Mouse (Mus musculus): ENCODE data around the gene Cacnb1.

Cacnb1 gene

DNA sequence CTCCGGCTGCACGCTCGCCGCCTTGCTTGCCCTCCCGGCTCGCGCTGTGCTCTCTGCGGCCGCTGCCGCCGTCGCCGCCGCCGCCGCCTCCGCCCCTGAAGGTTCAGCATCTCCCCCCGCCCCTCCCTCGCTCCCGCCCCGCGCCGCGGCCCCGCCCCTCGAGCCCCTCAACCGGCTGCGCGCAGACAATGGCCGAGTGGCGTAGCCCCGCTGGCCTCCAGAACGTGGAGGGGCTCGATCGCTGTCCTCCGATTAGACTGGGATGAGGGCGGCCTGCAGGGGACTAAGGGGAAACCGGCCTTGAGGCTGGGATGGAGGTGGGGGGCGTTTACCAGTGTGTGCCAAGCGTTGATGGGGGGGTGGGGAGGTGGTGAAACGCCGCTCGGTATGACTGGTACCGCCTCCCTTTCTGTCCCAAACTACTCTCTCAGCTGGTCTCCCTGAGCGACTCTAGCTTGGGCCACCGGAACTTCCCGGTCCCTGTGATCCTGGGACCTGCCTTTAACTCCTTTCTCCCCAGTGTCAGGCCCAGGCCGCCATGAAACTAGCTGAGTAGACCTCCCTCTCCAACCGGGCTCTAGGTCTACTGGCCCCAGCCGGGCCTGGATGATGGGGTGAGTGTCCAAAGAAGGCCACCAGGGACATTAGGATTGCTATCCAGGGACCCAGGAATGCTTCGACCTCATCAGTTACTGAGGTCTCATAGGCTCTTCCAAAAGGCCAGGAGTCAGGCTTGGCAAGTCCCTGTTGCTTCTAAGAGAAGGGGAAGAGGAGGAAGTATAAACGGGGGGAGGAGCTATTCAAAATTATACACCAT, at the start of gene Cacnb1:
Gene Cacnb1, minus strand, starts transcription at position 480 of the 817 bp plus-strand sequence.
- DNase-seq: peak; percentile 64 to 75

DNA sequence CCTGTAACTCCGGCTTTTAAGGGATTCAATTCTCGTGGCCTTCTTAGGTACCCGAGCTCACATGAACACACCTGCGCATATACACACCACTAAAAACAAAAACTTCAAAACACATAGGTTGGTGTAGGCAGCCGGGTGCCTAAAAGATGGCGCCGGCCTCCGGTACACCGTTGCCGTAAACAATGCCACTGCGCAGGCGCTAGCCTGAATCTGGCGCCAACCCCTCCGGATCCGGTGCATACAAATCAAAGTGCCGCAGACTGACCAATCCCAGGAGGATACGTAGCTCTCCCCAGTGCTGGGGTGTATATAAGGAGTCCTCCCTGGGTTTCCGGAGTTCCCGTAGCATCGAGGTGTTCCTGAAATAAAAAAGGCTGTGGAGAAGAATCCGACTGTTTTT, 44.4 kb upstream of the Cacnb1 start:
- no peak for DNase-seq

DNA sequence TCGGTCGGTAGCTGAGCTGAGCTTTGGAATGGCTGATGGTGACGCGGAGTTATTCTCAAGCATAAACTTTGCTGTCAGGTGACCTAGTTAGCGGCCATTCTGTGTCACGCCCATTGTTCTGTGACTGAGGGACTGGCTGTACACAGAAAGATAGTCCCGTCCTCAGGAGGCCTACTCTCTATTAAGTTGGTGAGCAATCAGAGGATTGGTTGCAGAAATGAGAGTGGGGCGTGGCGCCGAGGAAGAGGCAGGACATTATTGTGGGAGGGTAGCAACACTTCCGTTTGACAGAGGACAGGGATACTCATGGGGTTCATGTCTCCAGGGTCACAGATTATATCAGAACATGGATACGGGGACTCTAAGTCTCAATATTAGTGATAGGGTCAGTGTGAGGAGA, 43.4 kb upstream of the Cacnb1 start:
- no peak for DNase-seq

DNA sequence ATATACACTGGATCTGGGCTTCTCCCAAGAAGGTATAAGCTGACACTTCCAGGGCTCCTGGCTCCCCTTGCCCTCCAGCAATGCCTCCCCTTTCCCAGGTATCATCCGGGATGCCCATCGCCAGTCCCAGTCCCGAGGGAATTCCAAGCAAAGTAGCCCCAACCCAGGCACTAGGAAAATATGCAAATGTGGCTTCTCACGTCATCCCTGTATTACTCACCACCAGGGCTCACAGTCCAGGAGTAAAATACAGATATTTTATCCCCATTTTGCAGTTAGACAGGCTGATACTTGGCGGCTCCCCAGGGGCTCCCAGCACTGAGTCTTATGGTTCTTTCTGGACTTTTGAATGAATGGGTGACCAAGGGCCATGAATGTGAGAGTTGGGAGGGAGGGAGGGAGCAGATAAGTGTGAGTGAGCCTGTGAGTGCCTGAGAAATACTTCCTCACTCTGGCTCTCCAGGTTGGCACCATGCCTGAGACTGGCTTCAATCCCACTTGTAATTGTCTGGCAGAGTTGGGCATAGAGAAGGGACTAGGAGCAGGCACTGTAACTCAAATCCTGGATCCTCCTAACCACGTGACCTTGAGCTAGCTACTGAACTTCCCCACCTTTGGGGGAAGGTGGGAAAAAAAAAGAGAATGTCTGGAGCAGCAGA, 39.2 kb upstream of the Cacnb1 start:
- peak; percentile 39 to 48 for DNase-seq

DNA sequence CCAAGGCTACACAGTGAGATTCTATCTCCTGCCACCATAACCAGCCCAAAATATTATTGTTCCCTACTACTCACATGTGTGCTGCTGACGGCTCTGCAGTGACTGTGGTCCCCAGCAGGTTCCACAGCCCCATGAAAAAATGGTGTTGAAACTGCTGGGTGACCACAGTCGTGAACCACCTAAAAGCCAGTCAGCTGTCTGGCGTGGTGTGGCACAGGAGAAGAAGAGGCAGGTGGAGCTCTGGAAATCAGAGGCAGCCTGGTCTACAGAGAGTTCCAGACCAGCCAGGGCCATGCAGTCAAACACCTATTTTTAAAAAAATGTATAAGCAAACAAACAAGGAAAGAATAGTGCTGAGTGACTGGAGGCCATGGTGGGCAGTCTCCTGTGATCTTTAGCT, 38.6 kb upstream of the Cacnb1 start:
- DNase-seq: no peak

DNA sequence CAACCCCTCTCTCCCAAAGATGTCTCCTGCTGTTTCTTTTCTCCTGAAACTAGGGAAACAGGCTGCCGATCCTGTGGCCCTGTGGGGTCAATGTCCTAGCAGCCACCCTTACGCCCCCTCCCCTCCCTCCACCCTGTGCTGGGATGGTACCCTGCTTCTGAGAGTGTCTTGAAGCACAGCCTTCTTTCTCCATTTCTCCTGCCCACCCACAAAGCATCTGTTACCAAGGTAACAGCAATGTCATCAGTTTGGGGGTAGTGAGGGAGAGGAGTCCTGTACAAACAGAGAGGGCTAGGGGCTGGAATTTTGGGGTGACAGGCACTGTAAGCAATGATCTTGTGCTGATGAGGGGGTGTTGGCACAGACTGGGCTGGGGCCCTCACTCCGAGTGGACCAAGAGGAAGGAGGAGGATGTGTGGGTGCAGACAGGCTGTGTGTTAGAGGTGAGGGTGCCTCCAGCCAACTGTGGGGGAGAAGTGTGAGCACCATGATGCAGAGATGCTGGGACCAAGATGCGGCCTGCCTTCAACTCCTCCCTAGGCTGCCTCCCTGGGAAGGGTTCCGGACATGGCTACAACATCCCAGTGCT, 37.4 kb upstream of the Cacnb1 start:
- no peak for DNase-seq

DNA sequence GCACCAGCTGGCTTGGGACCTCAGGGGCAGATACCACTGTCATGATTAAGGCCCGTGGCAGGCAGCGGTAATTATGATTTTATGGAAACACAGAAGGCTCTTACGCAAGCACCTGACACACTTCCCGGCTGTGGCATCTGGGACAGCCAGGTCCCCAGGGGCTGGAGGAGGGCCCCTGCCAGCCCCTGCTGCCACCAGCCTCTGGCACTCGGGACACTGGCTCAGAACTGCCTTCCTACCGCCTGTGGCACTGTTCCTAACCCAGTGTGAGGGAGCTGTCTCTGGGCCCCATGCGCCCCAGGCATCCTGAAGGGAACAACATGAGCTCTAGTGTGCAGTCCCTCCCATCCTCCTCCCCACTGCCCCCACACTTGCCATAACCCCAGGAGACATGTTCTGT, 36.8 kb upstream of the Cacnb1 start:
- DNase-seq: peak in 1 of 2 experiments; percentile 39

DNA sequence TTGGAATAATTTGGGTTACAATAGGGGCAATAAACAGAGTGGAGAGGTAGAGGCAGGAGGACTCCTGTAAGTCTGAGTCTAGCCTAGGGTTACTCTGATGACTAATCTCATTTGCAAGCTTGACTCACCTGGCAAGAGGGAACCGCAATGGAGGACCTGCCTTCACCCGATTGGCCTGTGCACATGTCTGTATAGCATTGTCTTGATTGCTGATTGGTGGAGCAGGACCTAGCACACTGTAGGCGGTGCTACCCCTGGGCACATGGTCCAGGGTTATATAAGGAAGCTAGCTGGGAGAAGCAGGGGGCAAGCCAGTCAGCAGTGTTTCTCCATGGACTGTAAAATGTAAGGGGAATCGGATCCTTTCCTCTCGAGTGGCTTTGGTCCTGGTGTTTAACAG, 35.2 kb upstream of the Cacnb1 start:
- DNase-seq: peak in 1 of 2 experiments; percentile 22

DNA sequence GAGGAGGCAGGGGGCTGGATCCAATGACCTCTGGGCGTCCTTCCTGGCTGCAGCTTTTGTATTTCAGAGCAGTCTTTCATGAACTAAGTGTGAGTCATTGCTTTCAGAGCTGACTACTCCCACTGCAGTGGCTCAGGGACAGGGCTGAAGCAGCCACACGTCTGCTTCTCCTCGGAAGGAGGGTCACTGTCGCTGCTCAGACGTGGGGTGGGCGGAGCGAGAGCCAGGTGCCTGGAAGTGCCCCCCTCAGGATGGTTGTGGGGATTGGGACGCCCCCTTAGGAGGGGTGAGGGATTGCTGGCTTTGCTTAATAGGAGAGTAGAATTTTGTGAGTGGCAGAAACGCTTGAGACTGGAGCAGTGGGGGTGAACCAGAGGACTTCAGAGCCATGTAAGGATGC, 34.6 kb upstream of the Cacnb1 start:
- no peak for DNase-seq

DNA sequence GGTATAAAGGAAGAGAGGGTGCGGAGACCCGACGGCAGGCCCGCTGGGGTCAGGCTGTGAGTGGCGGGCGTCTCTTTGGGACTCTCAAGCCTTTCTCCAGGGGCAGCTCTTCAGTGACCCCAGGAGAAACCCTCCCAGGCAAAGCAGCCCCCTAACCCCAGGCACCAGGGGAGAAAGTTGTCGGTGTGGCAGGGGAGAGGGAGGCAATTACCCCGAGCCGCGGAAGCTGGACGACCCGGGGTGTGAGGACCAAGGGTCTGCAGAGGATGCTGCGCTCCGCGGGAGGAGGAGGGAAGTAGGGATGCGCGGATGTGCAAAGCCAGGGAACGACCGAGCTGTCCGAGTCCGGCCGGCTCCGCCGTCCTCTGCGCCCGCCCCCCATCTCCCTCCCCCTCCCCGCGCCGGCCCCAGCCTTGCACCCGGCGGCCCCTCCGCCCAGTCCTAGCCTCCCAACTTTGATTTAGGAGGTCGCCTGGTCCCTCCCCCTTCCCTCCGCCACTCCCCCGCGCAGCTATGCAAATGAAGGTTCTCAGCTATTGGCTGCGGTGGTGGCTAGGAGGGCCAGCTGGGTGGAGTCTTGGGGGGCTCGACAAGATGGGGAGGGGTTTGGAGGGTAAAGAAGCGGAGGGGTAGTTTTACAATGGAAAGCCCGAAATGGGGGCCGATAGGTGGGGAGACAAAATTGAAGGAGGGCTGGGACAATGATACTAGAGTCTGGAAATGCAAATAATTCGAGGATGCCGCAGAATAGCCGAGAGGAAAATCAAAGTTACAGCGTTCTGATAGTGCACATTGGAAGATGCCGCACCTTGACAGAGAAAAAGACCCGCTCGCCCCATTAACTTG, 30.4 kb upstream of the Cacnb1 start, which contains the start of gene Stac2:
Gene Stac2, minus strand, starts transcription at position 474 of the 846 bp plus-strand sequence.
- DNase-seq: peak; percentile 75 to 93

DNA sequence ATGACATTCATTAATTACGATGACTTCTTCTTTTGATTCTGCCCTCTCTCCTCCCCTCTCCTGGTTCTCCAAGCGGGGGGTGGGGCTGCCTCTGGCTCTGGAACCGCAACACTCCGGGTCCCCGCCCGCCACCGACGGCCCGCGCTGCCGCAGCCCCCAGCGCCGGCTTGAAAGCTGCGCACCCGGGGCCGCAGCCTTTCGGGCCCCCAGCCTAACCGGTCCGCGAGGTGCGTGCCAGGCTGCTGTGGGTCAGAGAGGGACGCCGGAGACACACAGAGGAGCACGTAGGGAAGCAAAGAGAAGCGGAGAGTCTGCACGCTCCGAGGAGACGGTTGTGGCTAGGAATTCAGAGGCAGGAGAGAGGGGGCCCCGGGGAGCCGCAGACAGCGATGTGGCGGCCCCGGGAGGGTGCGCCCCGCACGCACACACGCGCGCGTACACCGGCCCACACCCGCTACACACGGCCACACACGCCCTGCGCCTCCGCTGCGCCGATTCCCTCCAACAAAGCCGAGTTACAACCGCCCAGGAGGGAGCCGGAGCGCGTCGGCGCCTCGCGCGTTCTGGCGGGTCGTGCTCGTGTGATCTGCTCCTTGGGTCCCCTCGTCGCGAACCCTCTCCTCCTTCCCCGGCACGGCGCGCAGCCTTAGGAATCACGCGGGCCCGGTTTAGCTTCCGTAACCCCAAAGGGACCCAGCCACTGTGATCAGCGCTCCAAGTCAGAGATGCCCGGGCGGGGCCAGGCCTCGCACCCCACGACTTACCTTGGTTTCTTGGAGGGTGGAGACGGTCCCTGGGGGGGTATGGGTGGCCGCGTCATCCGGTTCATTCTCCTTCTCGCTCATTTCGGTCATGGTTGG, 29.5 kb upstream of the Cacnb1 start:
- peak in 1 of 2 experiments; percentile 50 for DNase-seq

DNA sequence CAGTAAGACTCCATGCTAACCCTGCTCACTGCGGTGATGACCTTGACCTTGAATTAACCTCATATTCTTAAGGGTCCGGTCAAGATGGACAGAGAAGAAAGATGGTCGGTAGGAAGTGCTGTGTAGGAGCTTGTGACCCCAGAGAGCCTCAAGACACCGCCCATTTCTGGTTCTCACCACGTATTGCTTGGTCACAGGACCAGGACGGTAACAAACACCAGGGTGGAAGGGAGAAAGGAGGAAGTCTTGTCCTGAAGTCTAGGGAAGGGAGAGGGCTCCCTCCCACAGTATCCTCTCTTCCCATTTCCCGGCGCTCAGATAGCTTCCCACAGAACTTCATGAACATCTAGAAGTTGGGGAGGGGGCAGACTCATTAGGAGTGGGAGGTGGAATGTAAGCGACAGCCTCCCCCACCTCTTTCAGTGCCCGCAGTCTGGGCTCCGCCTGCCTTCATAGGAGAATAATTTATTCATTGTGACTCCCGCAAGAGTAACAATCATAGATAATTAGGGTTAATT, 28.8 kb upstream of the Cacnb1 start:
- peak in 1 of 2 experiments; percentile 14 for DNase-seq

DNA sequence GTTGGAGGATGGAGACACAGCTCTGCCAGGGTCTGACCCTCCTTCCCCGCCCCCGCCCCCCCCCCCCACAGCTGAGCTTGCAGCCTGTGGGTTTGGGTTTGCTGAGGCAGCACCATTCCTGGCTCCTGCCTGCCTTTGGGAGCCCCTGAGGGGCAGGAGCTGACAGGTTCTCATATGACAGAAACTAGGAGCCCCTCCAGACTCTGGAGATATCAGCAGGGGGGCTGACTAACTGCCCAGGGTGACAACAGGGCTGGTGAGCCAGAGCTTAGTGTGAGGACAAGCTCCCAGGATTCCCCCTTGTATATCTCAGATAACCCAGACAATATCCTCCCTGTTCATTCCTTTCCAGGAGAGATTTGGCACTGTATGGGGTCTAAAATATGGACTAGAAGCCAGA, 28.1 kb upstream of the Cacnb1 start:
- DNase-seq: peak in 1 of 2 experiments; percentile 9

DNA sequence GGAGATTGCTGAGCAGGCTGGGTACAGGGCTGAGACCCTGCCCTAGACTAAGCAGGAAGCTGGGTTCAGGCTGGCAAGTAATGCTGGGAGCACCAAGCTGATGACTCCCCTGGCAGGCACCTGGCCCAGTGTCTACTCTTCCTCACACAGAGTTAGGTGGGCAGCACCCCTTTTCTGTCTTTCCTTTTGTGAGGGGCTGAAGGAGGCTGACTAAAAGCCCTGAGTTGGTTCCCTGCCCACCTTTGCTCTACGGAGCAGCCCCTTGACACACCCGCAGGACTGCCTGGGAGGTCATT, 27.6 kb upstream of the Cacnb1 start:
- DNase-seq: no peak

DNA sequence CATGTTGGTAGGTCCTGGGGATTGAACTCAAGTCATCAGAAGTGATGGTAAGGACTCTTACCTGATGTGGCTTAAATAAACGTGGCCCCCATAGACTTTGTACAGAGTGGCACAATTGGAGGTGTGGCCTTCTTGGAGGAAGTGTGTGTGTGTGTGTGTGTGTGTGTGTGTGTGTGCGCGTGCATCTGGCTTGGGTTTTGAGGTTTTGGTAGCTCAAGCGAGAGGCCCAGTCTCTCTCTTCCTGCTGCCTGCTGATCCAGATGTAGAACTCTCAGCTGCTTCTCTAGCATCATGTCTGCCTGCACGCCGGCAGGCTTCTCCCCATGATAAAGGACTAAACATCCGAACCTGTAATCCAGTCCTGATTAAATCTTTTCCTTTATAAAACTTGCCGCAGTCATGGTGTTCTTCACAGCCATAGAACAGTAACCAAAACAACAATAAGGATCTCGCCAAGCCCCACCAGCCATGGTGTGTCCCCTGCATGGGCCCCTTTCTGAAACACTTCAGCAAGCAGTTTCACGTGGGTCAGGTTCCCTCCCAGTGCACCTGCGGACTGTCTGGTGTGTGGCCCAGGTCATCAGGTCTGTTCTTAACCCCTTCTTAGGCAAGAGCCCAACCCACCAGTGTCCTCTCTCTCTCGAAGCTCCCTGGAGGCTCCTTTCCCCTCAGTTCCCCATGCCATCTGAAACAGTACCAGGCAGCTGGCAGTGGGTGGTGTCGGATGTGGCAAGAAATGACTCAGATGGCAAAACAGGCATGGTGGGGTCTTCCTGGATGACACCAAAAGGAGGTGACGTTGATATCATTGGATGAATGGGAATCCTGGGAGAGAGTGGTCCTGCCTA, 27.1 kb upstream of the Cacnb1 start:
- DNase-seq: peak in 1 of 2 experiments; percentile 5

DNA sequence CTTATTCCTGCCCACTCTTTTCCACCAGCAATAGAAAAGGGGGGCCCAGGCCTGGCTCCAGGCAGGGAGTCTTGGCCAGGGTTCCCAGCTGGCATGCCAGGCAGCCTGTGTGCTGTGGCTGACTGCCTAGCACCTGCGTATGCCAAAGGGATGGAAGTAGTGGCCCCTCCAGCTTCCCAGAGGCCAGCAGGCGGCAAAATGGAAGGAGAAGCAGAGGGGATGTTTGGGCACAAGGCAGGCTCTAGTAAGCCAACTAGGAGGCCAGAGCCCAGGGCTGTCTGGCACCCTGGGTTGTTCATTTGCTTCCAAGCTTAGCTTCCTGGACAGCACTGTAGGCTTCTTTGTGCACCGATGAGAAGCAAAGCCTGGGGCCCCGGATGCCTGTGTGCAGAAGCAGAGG, 24.9 kb upstream of the Cacnb1 start:
- DNase-seq: peak; percentile 85 to 91

DNA sequence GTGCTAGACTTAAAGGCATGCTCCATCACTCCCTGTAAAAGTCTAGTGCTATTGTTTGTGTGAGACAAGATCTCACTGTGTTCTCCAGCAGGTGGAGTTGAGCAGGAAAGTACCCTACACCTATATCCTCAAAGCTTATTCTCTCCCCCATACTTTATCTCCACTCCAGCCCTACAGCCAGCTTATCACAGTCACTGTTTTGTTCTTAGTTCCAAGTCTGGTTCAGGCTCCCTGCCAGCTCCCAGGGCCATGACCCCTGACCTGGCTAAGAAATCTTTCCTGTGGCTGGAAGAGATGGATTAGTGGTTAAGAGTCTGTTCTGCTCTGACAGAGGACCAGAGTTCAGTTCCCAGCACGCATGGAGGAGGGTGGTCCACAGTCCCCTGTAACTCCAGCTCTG, 23.6 kb upstream of the Cacnb1 start:
- DNase-seq: peak in 1 of 2 experiments; percentile 10

DNA sequence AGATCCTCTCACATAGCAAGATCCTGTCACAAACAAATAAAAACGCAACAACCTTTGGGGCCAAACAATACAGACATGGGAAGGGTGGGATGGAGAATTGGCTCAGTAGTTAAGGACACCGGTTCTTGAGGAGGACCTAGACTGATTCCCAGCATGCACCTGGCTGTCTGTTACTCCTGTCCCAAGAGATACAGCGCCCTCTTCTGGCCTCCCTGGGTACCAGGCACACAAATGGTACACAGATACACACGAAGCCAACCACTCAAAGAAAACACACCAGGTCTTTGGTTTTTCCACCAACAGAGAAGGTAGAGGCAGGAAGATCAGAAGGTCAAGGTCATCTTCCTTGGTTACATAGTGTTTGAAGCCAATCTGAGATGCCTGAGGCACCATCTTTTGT, 22.8 kb upstream of the Cacnb1 start:
- DNase-seq: peak in 1 of 2 experiments; percentile 11

DNA sequence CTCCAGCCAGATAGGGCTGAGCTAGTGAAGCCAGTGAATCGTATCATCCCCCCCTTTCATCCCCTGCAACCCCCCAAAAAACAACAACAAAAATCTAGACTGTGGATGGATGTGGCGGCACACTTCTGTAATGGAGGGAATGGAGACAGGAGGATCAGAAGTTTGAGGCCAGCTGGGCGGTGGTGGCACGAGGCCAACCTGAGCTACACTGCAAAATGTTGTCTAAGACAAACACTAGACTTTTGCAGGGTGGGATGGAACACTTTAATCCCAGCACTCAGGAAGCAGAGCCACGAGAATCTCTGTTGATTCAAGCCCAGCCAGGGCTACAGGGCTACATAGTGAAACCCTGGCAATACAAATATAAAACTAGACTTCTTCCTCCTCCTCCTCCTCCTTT, 21.2 kb upstream of the Cacnb1 start:
- peak in 1 of 2 experiments; percentile 51 for DNase-seq

DNA sequence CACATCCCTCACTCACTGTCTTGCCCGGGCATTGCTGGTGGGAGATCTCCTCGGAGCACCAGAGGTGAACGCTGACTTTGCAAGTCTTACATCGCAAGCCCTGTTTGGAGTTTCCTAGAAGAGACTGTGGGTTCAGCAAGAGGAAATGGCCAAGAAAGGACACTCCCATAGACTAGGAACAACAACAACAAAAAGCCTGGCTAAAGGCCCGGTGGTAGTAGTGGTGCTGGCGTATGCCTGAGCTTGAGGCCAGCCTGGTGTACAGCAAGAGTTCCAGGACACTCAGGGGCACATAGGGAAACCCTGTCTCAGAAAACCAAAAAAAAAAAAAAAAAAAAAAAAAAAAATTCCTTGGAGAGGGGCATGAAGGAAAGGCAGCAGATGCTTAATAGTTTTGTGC, 19.9 kb upstream of the Cacnb1 start:
- DNase-seq: peak in 1 of 2 experiments; percentile 10

DNA sequence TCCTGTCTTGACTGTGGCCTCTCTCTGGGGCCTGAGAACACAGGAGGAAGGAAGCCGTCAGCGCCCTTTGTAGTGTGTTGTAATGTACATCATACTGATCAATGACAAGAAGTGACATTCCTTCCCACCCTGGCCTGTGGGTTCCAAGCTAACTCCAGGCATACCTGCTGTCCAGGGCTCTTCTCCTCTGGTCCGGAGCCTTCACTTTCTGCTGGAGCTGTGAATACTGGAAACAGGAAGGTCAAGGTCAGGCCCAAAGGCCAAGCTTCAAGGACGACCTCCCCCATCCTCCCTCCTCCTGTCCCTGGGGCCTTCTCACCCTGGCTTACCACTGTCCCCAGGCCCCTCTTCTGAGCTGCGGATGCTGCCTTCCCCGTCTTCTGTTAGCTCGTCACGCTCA, 18.1 kb upstream of the Cacnb1 start:
- no peak for DNase-seq

Data from cerebellum, adult 18-20 months (tissue).